Mouse (Mus musculus) macrophage (primary cell): ENCODE measurements at regions not wholly inside any gene's neighbourhood (a gene's known extent, or its start where the extent isn't known, plus 50 kb on each side); places are given as distances from the start of the nearest gene placed in this dataset.

Experiments used
- H3K27ac ChIP-seq: fragments of 350-480 bp; formaldehyde crosslinking; 2 replicates; pipeline ENCODE4 v1.9.0; 2021
- H3K36me3 ChIP-seq: fragments of 350-480 bp; formaldehyde crosslinking; 2 replicates; pipeline ENCODE4 v1.9.0; 2021; ENCODE audit errors: inconsistent target
- H3K4me3 ChIP-seq: fragments of 350-480 bp; formaldehyde crosslinking; 2 replicates; pipeline ENCODE4 v1.9.0; 2021; ENCODE audit errors: inconsistent target
- H3K79me2 ChIP-seq: fragments of 350-480 bp; formaldehyde crosslinking; 2 replicates; pipeline ENCODE4 v1.9.0; 2021; ENCODE audit errors: inconsistent target
- WGBS: methylation state at CpG from one replicate; pipeline ENCODE4 v1.1.7; 2026; ENCODE audit warnings: inconsistent platforms; ENCODE audit not compliant: missing documents; 5-methylcytosine and 5-hydroxymethylcytosine counted together

DNA sequence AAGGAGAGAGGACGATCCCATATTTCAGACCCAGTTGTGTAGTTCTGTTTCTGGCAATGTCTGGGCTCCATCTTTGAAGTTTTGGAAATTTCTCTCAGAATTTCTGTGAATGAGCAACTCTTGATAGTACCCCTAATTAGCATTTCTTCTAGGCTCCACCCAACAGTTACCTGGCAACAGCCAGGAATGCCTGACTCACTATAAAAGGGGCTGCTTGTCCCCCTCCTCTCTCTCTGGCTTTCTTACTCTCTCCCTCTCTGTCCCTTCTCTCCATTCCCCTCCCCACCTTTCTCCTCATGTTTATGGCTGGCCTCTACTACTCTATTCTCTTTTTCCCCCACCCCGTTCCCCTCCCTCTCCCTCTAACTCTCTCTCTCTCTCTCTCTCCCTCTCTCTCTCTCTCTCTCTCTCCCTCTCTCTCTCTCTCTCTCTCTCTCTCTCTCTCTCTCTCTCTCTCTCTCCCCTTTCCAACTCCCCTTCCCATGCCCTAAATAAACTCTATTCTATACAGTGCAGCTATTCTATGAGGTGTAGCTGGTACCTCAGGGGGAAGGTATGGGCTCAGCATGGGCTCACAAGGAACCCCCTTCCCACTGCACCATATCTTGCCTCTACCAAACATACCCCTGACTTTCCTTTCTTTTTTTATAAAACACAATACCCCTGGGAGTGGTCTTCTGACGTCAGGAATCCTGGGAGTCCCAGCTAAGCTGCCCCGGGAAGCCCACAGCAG, 118.7 kb upstream of the Prok2 start:
- WGBS = 52% methylated on average over 3 of the region's 4 CpGs
- Histone ChIP-seq H3K4me3 (no peak overlapping the region), H3K27ac (no peak overlapping the region), H3K36me3 (no peaks in the 10 kb centered on the region), H3K79me2 (no peaks in the 10 kb centered on the region)

DNA sequence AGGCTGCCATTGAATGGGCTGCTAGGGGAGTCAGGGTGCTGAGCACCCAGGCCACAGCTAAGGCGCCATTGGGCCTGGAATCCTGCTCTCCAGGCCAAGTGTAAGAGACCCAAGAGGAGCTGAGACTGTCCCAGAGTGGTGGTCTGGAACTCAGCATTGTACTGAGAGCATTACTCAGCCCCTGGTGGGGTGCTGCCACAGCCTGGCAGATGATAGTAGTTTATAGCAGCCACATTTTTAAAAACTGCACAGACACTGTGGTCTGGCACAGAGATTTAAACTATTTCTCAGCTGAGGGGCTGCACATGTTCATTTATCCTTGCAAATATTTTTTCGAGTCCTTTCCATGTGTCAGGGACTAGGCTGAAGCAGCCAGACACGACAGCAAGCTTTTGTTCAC, 117.3 kb upstream of the Prok2 start:
- H3K4me3 ChIP-seq = no peak overlapping the region
- 68% methylated on average over 3 of the region's 3 CpGs for WGBS
- H3K36me3 ChIP-seq = no peaks in the 10 kb centered on the region
- no peak overlapping the region for H3K27ac ChIP-seq
- H3K79me2 ChIP-seq = no peaks in the 10 kb centered on the region

DNA sequence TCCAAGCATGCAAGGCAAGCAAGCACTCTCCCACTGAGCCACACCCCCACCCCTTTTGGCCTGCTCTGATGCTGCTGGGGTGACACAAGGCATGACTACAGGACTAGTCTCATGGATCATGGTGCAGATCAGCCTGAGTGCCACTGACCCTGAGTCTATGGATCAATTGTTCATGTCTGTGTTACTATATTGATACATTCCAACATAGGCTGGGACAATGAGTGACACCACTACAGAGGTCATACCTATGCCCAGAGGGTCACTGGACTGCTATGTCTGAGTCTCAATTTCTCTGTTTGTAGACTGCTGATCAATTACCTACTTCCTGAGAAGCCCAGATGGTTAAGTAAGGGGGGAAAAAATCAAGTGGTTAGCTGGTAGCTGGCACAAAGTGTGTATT, 116.5 kb upstream of the Prok2 start:
- no peaks in the 10 kb centered on the region for H3K79me2 ChIP-seq
- H3K4me3 ChIP-seq = no peak overlapping the region
- H3K36me3 ChIP-seq = no peaks in the 10 kb centered on the region
- H3K27ac ChIP-seq = no peak overlapping the region

DNA sequence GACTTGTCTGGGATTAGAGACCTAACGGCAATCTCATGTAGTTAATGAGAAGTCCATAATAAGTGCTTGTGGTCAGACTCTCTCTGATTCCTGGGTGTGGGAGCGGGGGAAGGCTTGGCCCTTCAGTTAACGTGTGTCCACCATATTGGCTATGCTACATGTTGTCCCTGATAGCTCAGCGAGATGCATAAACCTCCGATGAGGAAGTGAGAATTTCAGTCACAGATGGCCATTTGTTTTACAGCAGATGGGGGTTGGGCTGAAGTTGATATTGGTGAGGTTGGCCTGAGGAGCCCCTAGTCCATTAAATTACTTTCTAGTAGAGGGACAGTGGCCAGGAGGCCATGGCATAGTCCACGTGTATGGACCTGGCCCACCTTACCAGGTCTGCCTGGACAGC, 114.6 kb upstream of the Prok2 start:
- H3K79me2 ChIP-seq = no peaks in the 10 kb centered on the region
- no peak overlapping the region for H3K4me3 ChIP-seq
- WGBS = 36% methylated on average over 6 of the region's 6 CpGs
- H3K36me3 ChIP-seq = no peaks in the 10 kb centered on the region
- no peak overlapping the region for H3K27ac ChIP-seq

DNA sequence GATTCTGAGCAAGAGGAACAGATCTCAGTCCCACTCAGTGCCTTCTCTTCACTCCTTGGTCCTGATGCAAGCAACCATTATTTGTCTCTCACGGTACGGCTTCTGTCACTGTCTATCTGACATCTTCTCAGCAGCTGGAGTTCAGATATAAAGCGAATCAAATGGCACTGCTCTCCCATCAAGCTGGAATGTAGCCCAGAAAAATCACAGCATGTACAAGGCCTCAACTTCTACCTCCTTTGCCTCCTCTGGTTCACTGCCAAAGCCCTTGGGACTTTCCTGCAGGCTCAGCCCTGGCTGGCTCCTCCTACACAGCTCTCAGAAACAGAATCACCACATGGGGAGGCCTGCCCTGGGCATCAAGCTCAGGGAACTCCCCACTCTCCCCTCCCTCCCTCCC, 107.1 kb upstream of the Prok2 start:
- H3K79me2 ChIP-seq = no peaks in the 10 kb centered on the region
- no peak overlapping the region for H3K4me3 ChIP-seq
- WGBS = 87% methylated on average over 3 of the region's 3 CpGs
- no peaks in the 10 kb centered on the region for H3K36me3 ChIP-seq
- no peak overlapping the region for H3K27ac ChIP-seq

DNA sequence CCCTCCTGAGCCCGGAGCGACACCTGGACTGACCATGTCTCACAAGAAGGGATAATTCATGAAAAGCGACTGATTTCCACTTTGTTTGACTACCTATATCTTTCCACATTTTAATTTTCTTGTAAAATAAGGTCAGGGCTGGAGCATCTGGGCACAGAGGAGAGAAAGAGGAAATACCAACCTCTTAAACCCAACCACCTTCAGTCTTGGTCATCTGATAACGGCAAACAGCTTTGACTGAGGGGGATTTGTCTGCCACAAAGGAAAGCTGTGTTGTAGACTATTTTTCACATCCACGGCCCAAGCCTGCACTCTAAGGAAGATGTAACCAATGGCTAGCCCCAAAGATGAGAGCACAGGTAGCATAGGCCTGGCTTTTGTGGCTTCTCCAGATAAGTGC, 101.4 kb upstream of the Prok2 start:
- no peaks in the 10 kb centered on the region for H3K36me3 ChIP-seq
- 56% methylated on average over 5 of the region's 5 CpGs for WGBS
- H3K27ac ChIP-seq = no peak overlapping the region
- no peak overlapping the region for H3K4me3 ChIP-seq
- H3K79me2 ChIP-seq = no peaks in the 10 kb centered on the region

DNA sequence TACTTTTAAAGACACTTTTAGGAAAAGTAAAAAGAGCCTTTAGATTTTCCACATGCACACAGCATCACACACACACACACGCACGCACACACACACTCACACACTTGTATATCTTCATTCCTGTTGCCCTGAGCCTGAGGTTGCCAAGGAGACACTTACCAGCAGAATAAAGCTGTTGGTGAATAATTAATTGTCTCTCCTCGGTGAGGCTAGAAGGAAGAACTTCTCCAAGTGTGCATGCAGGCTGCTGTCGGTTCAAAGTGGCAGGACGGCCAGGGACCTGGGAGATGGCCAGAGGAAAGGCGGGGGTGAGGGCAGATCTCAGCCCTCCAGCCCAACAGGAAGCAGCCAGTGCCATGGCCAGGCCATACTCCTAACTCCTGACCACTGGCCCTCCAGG, 98.6 kb upstream of the Prok2 start:
- H3K36me3 ChIP-seq = no peaks in the 10 kb centered on the region
- 63% methylated on average over 6 of the region's 6 CpGs for WGBS
- H3K79me2 ChIP-seq = no peaks in the 10 kb centered on the region
- H3K4me3 ChIP-seq = no peak overlapping the region
- H3K27ac ChIP-seq = no peak overlapping the region

DNA sequence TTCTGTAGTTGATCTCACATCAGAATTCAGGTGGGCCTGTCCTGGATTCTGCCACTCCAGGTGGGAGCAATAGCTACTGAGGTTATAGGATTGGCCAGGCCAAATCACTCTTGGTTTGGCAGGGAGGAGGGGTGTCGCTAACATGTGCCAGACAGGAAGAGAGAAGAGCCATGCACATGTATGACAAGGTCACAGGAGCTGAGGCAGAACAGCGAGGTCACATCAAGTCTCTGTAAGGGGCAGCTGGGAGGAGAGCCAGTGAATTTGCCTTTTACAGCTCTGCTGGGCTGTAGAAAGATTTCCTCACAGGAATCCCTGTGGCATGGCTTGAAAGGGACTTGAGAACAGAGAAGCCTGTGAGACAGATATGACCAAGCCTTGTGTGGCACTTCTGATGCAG, 96.3 kb upstream of the Prok2 start:
- 81% methylated on average over 2 of the region's 2 CpGs for WGBS
- H3K79me2 ChIP-seq = no peaks in the 10 kb centered on the region
- no peak overlapping the region for H3K27ac ChIP-seq
- no peak overlapping the region for H3K4me3 ChIP-seq
- no peaks in the 10 kb centered on the region for H3K36me3 ChIP-seq

DNA sequence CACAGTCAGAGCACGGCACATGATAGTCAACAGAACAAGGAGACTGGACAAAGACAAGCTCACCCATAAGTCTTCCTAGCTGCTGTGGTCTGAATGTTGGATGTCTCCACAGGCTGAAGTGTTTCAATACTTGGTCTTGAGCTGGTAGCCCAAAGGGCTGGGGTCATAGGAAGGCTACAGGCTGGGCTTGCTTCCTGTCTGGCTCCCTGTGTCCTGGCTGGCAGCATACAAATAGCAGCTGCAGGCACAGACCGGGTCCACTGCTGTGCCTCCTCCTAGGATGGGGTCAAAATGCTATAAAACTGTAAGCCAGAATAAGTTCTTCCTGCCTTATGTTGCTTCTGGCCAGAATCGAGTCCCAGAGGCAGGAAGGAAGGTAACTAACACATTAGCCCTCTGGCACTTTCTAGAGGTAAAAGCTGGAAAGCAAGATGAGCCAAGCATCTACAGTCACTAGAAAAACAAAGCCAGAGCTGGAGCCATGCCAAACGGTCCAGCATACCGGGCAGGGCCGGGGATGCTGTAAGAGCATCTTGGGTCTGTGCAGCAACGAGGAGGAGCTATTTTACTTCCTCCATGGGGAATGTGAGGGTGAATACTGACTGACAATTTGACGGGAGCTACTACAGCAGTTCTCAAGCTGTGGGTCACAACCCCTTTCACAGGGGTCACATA, 93.2 kb upstream of the Prok2 start:
- no peak overlapping the region for H3K4me3 ChIP-seq
- H3K79me2 ChIP-seq = no peaks in the 10 kb centered on the region
- 64% methylated on average over 8 of the region's 8 CpGs for WGBS
- H3K27ac ChIP-seq = no peak overlapping the region
- no peaks in the 10 kb centered on the region for H3K36me3 ChIP-seq

DNA sequence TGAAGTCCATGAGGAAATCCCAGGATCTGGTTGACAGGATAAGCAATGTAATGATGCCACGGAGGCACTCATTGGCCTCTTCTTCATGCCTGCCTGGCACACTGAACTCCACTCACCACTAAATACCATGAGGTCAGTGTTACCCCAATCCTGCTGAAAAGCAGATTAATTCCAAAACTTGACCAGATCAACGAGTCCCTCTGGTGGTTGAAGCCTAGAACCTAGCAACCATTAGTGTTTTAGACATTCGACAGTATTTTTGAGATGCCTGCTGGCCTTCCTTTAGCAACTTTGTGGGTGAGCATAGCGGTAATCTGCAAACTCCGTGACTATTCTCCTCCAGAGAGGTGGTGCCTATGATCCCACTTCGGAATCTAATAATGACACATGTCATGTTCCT, 92.3 kb upstream of the Prok2 start:
- Histone ChIP-seq H3K36me3 (no peaks in the 10 kb centered on the region), H3K79me2 (no peaks in the 10 kb centered on the region), H3K4me3 (no peak overlapping the region), H3K27ac (no peak overlapping the region)
- WGBS = 89% methylated on average over 6 of the region's 6 CpGs

DNA sequence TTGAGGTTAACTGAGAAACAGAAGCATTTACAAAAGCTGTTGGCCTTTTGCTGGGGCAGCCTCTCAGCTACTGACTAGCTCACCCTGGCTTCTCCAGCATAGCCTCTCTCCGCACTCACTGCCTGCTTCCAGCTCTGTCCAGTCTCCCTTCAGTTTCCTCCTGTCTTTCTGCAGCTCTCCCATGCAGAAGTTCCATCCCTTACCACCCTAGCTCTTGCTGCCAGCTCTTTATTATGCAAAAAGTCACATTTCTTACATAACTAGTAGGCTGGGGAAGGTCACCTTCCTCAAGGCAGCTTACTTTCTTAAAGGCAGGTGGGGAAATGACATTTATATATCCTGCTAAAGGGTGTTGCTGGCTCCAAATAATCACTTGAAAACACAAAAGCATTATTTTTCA, 91.1 kb upstream of the Prok2 start:
- H3K36me3 ChIP-seq = no peaks in the 10 kb centered on the region
- H3K27ac ChIP-seq = no peak overlapping the region
- no peak overlapping the region for H3K4me3 ChIP-seq
- WGBS = 100% methylated on average over 1 of the region's 1 CpGs
- no peaks in the 10 kb centered on the region for H3K79me2 ChIP-seq

DNA sequence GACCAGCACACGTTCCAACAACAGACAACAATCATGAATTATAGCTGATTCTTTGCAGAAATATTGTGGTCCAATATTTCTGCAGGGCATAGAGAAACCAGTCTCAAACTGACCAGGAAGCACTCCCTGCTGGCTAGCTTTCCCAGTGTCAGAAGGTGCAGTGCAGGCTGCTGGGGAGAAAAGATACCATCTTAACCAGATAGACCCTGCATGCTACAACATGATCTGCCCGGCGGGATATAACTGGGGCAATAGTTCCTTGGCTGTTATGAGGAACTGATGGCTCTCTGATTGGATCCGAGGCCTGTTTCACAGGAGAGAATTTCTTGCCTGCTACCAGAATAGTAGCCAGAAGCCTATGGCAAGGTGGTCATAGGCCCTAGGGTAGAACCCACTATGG, 86.9 kb upstream of the Prok2 start:
- 88% methylated on average over 4 of the region's 4 CpGs for WGBS
- H3K79me2 ChIP-seq = no peaks in the 10 kb centered on the region
- no peak overlapping the region for H3K27ac ChIP-seq
- H3K4me3 ChIP-seq = no peak overlapping the region
- H3K36me3 ChIP-seq = no peaks in the 10 kb centered on the region

DNA sequence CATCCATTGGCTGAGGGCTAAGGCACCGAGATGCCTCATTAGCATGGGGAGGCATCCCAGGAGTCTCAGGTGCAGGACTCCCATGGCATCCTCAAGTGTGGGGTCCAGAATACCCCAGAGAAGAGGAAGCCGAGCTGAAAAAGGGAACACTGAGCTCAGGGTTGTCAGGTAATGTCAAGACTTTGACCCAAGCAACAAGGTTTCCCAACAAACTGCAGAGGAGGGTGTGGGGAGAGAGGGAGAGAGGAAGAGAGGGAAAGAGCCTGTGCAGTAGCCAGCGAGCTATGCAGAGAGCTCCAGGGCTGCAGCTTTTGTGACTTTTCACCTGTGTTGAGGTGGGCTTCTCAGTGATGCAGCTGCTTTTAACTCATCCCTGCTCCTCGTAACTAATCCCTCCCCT, 85.7 kb upstream of the Prok2 start:
- Histone ChIP-seq H3K79me2 (no peaks in the 10 kb centered on the region), H3K36me3 (no peaks in the 10 kb centered on the region), H3K4me3 (no peak overlapping the region), H3K27ac (no peak overlapping the region)
- 86% methylated on average over 4 of the region's 4 CpGs for WGBS

DNA sequence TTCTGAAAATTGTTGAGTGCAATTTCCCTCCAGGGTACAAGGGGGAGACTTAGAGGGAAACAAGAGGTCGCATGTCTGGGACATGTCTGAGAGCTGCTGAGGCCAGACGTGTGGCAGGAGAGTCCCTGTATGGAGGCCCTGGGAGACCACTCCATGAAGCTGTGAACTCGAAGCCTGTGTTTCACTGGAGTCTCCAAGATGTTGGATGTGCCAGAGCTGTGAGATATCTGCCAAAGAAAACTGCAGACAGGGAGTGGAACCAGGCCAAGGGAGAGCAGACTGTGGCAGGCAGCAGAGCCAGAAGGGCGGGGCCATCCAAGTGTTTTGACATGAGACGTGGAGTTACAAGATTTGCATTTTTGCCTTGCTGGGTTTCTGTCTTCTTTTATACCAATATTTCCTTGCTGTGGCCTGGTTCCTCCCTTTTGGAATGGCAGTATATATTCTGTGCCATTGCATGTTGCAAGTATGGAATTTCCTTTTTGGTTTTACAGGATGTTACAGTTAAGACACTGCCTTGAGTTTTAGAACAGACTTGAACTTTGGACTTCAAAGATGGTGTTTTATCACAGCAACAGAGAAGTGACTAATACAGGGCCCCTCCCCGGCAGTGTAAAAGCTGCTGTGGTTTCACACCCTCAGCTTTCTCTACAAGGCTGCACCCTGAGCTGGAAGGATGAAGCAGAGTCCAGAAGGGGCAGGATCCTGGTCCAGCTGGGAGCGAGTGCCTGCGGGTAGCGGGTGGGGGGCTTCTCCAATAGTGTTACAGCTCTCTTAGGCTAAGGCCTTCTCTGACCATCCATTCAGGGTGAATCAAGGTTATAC, 85.0 kb upstream of the Prok2 start:
- Histone ChIP-seq H3K27ac (no peak overlapping the region), H3K4me3 (no peak overlapping the region), H3K79me2 (no peaks in the 10 kb centered on the region), H3K36me3 (no peaks in the 10 kb centered on the region)
- 75% methylated on average over 9 of the region's 9 CpGs for WGBS

DNA sequence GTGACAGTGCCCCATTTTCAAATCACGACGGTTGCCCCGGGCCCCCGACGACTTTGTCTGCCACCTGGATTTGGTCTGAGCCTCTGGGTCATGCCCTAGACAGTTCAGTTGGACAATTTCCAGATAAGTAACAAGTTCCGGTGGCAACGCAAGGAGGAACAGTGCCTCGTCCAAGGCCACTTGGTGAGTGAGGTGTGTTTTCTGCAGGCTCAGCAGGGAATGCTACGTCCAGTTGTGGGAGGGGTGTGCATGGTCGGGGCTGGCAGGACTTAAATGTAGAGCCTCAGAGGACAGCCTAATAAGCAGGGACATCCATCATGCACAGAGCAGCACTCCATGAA, 78.7 kb upstream of the Prok2 start:
- no peak overlapping the region for H3K27ac ChIP-seq
- no peaks in the 10 kb centered on the region for H3K79me2 ChIP-seq
- no peaks in the 10 kb centered on the region for H3K36me3 ChIP-seq
- no peak overlapping the region for H3K4me3 ChIP-seq
- 38% methylated on average over 10 of the region's 10 CpGs for WGBS
